Mouse (Mus musculus) forebrain, embryonic 16.5 days (tissue): ENCODE measurements around the gene Ttc12. TPM values are rescaled to one million over a fixed set of nuclear protein-coding genes. Genes with fewer than 3 reads are reported as not detected.

Experiments used
- ATAC-seq: fragments of 200-750 bp; cut with Nextera tagmentation; 2 replicates; pipeline ENCODE4 v1.8.0; 2017; ENCODE audit warnings: mild to moderate bottlenecking, moderate library complexity
- H3K27ac ChIP-seq: fragments of 300-500 bp; sonication (generic); 2 replicates; pipeline ENCODE4 v1.5.1; 2014; ENCODE audit warnings: low read length, control low read depth
- H3K27me3 ChIP-seq: fragments of 300-500 bp; sonication (generic); replicated peaks from 2 replicates; pipeline ENCODE4 v1.6.1; 2014; ENCODE audit warnings: low read length; ENCODE audit not compliant: control insufficient read depth, insufficient read depth
- H3K36me3 ChIP-seq: fragments of 300-500 bp; sonication (generic); 2 replicates; pipeline ENCODE4 v1.6.1; 2014; ENCODE audit not compliant: control insufficient read depth, insufficient read depth
- H3K4me1 ChIP-seq: fragments of 300-500 bp; sonication (generic); replicated peaks from 2 replicates; pipeline ENCODE4 v1.6.1; 2014; ENCODE audit warnings: low read length; ENCODE audit not compliant: control insufficient read depth, insufficient read depth
- H3K4me2 ChIP-seq: fragments of 300-500 bp; sonication (generic); 2 replicates; pipeline ENCODE4 v1.6.1; 2014; ENCODE audit warnings: mild to moderate bottlenecking, low read length, control low read depth
- H3K4me3 ChIP-seq: fragments of 300-500 bp; sonication (generic); replicated peaks from 2 replicates; pipeline ENCODE4 v1.5.1; 2014; ENCODE audit warnings: mild to moderate bottlenecking, low read length, control low read depth
- H3K9ac ChIP-seq: fragments of 300-500 bp; sonication (generic); replicated peaks from 2 replicates; pipeline ENCODE4 v1.6.1; 2014; ENCODE audit warnings: low read depth, low read length, control low read depth
- H3K9me3 ChIP-seq: fragments of 300-500 bp; sonication (generic); 2 replicates; pipeline ENCODE4 v1.6.1; 2016; ENCODE audit warnings: low read length; ENCODE audit not compliant: control insufficient read depth
- WGBS: fragments of 180-500 bp; shearing (Covaris S2); extraction: QIAGEN DNeasy Blood & Tissue Kit; methylation state at CpG from one replicate; pipeline ENCODE4 v1.1.7; 2014; 5-methylcytosine and 5-hydroxymethylcytosine counted together
- polyA plus RNA-seq: library from polyadenylated mRNA; unstranded; fragments of >200 nt; fragmentation: Nextera tagmentation; extraction: Ambion mirVana; gene quantifications from 2 replicates; pipeline ENCODE4 v1.2.1, GENCODE M21; 2015

The Ttc12 gene
- polyA plus RNA-seq, 1 experiment from 2014 or later, result 1.0 TPM

DNA sequence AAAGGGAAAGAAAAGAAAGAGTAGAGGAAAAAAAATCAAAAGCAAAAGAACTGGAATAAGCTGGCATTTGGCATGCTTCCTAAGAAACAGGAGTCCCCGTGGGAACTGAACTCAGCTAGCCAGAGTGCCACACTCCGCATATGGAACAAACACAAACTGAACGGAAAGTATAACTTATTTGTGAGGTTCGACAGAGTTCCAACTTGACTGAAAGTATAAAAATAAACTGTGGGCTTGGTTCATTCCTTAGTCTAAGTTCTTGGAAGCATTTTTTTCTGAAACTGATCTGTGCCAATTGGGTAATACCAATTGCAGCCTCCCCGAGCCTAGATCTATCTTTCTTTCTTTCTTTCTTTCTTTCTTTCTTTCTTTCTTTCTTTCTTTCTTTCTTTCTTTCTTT is 18.6 kb upstream of the Ttc12 start:
- Histone ChIP-seq H3K27ac (no peak overlapping the region), H3K4me2 (no peak overlapping the region), H3K27me3 (no peaks in the 10 kb centered on the region), H3K36me3 (peaks cover 30% of the 10 kb centered on the region), H3K9ac (no peak overlapping the region), H3K4me3 (no peak overlapping the region), H3K4me1 (no peaks in the 10 kb centered on the region), H3K9me3 (no peaks in the 10 kb centered on the region)
- no peak for ATAC-seq
- 32% methylated on average over 5 of the region's 5 CpGs for WGBS

DNA sequence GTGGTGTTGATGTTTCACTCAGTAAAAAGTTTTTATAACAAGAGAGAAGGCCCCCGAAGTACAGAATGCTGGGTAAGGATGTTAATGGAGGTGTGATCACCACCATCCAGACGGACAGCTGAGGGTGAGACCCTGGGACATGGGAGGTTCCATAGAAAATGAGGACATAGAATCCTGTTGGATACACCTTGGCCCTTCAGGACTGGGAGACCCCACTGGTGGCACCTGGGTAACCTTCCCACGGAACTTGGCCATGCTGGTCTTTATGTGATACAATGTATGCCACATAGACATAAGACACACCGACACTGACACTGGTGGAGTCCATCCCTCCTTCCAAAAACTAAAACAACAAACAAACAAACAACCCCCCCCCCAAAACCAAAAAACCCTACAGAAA is 16.2 kb upstream of the Ttc12 start:
- no peak overlapping the region for H3K9ac ChIP-seq
- 96% methylated on average over 4 of the region's 4 CpGs for WGBS
- H3K4me1 ChIP-seq, result no peaks in the 10 kb centered on the region
- H3K27ac ChIP-seq, result no peak overlapping the region
- no peaks in the 10 kb centered on the region for H3K27me3 ChIP-seq
- H3K9me3 ChIP-seq, result no peaks in the 10 kb centered on the region
- no peak overlapping the region for H3K4me2 ChIP-seq
- no peak overlapping the region for H3K4me3 ChIP-seq
- peaks cover 17% of the 10 kb centered on the region for H3K36me3 ChIP-seq
- no peak for ATAC-seq

DNA sequence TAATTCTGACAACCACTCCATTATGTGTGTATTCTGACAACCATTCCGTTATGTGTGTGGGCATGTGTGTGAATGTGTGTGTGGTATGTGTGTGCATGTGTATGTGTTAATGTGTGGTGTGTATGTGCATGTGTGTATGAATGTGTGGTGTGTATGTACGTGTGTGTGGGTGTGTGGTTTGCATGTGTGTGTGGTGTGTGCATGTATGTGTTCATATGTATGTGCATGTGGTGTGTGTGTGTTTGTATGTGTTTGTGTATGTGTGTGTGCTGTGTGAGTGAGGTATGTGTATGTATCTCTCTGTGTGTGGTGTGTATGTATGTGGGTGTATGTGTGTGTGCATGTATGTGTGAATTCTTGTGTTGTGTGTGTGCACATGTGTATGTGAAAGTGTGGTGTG is 13.9 kb upstream of the Ttc12 start:
- no peaks in the 10 kb centered on the region for H3K27me3 ChIP-seq
- H3K9me3 ChIP-seq, result no peaks in the 10 kb centered on the region
- ATAC-seq, result no peak
- peaks cover 4% of the 10 kb centered on the region for H3K36me3 ChIP-seq
- H3K4me3 ChIP-seq, result no peak overlapping the region
- no peak overlapping the region for H3K9ac ChIP-seq
- H3K4me1 ChIP-seq, result no peaks in the 10 kb centered on the region
- H3K27ac ChIP-seq, result no peak overlapping the region
- no peak overlapping the region for H3K4me2 ChIP-seq
- 93% methylated on average over 2 of the region's 2 CpGs for WGBS

- Histone ChIP-seq H3K4me1 (peaks cover 11% of the 10 kb centered on the region), H3K4me2 (peak overlapping the region; percentile 26; the same call in 1 of the 2 replicates), H3K36me3 (no peaks in the 10 kb centered on the region), H3K9me3 (no peaks in the 10 kb centered on the region), H3K27ac (0 out of 2 replicates have a peak overlapping the region, but pooled peaks have one; percentile 49), H3K4me3 (no peak overlapping the region), H3K9ac (peak overlapping the region; percentile 48; the same call in 1 of the 2 replicates), H3K27me3 (no peaks in the 10 kb centered on the region)
- 2% methylated on average over 4 of the region's 4 CpGs for WGBS
- ATAC-seq, result peak; percentile 79
These were observed 8.1 kb upstream of the Ttc12 start for GRCm38 (mm10) chr9:49493979-49494649.

- no peaks in the 10 kb centered on the region for H3K36me3 ChIP-seq
- 74% methylated on average over 4 of the region's 4 CpGs for WGBS
These were observed 4.6 kb upstream of the Ttc12 start for GRCm38 (mm10) chr9:49490609-49491008.

GRCm38 (mm10) chr9:49488912-49489895 is 3.2 kb upstream of the Ttc12 start:
- Histone ChIP-seq H3K9me3 (no peaks in the 10 kb centered on the region), H3K4me3 (no peak overlapping the region), H3K9ac (no peak overlapping the region), H3K27ac (no peak overlapping the region), H3K36me3 (no peaks in the 10 kb centered on the region), H3K27me3 (no peaks in the 10 kb centered on the region), H3K4me1 (peaks cover 24% of the 10 kb centered on the region), H3K4me2 (peak overlapping the region; percentile 21)
- ATAC-seq, result peak; percentile 66
- WGBS, result 32% methylated on average over 16 of the region's 16 CpGs

More at GRCm38 (mm10) chr9:49490609-49491008, 4.6 kb upstream of the Ttc12 start:
- H3K9me3 ChIP-seq, result no peaks in the 10 kb centered on the region
- H3K27me3 ChIP-seq, result no peaks in the 10 kb centered on the region
- ATAC-seq, result no peak
- no peak overlapping the region for H3K27ac ChIP-seq
- no peak overlapping the region for H3K4me3 ChIP-seq
- no peak overlapping the region for H3K9ac ChIP-seq
- peaks cover 20% of the 10 kb centered on the region for H3K4me1 ChIP-seq
- no peak overlapping the region for H3K4me2 ChIP-seq

DNA sequence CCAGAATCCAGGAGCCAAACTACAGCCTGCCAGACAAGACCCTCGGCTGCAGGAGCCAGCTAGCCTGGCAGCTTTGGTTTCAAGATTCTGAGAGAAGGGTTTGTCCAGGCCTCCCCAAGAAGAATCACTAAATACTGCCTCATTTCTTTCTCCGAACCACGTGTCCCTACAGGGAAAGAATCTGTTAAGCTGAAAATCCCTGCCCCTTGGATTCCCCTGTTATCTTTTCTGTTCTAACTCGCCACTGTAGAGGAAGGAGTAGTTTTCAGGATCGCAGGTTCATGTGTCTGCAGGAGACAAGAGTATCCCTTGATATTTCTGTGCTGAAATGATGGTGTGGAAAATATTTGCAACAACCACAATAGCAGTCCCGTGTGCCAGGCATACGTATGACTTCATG is 2.2 kb upstream of the Ttc12 start:
- Histone ChIP-seq H3K27ac (no peak overlapping the region), H3K27me3 (no peaks in the 10 kb centered on the region), H3K4me2 (no peak overlapping the region), H3K36me3 (no peaks in the 10 kb centered on the region), H3K4me3 (no peak overlapping the region), H3K9me3 (no peaks in the 10 kb centered on the region), H3K4me1 (peaks cover 22% of the 10 kb centered on the region), H3K9ac (no peak overlapping the region)
- no peak for ATAC-seq
- WGBS, result 81% methylated on average over 7 of the region's 7 CpGs

- Histone ChIP-seq H3K27ac (no peak overlapping the region), H3K4me2 (no peak overlapping the region), H3K27me3 (no peaks in the 10 kb centered on the region), H3K4me1 (peaks cover 22% of the 10 kb centered on the region), H3K4me3 (no peak overlapping the region), H3K9ac (no peak overlapping the region), H3K36me3 (no peaks in the 10 kb centered on the region), H3K9me3 (no peaks in the 10 kb centered on the region)
- WGBS, result 80% methylated on average over 6 of the region's 6 CpGs
- ATAC-seq, result no peak
These were observed 1.6 kb upstream of the Ttc12 start for GRCm38 (mm10) chr9:49487657-49487943.

DNA sequence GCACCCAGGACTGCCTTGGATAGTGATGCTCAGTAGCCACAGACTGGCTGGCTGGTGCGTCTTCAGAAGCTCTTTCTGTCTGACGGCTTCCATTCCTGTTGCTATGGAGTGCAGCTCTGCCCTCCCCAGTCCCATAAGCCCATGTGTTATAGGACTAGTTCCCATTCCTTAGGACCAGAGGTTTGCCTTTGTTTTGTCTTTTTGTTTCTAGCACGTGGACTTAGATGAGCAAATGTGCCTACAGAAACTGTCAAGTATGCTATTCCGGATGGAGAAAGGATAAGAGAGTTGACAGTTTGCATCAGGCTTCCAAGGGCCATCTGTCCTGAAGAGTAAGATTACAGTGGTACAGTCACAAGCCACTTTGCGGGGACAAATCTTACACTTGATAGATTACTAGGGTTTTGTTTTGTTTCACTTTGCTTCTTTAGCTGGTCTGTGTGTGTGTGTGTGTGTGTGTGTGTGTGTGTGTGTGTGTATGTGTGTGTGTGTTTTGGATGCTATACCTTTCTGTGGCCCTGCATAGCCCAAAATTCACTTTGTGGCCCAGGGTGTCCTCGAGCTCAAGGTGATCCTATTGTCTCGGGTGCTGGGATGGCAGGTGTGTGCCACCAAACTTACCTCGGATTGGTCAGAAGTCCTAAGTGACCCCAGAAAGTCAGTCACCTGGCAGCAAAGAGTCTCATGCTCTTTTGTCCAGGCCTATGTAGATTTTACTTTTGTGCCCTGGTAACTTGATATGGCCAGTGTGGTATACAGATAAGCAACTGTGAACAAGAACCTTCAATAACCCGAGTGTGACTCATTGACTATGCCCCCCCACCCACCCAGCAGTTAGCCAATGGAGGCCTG is 1.0 kb upstream of the Ttc12 start:
- H3K9me3 ChIP-seq, result no peaks in the 10 kb centered on the region
- no peaks in the 10 kb centered on the region for H3K27me3 ChIP-seq
- 65% methylated on average over 9 of the region's 9 CpGs for WGBS
- no peak for ATAC-seq
- H3K4me2 ChIP-seq, result no peak overlapping the region
- no peak overlapping the region for H3K4me3 ChIP-seq
- H3K9ac ChIP-seq, result no peak overlapping the region
- H3K4me1 ChIP-seq, result peaks cover 22% of the 10 kb centered on the region
- no peaks in the 10 kb centered on the region for H3K36me3 ChIP-seq
- H3K27ac ChIP-seq, result no peak overlapping the region
